Mouse (Mus musculus) lung, postnatal 14 days (tissue): ENCODE data around the gene Ephb1.

ENCODE experiments used
- DNase-seq: peaks from one replicate; pipeline ENCODE4 v3.0.0; 2021

The Ephb1 gene

GRCm38 (mm10) chr9:101877109-101877987 lies 477.1 kb downstream of the Ephb1 start:
- DNase-seq, result no peak

GRCm38 (mm10) chr9:101875306-101875705 lies 479.2 kb downstream of the Ephb1 start:
- no peak for DNase-seq
